Mouse (Mus musculus): ENCODE results near the gene Henmt1.

Henmt1 gene

DNA sequence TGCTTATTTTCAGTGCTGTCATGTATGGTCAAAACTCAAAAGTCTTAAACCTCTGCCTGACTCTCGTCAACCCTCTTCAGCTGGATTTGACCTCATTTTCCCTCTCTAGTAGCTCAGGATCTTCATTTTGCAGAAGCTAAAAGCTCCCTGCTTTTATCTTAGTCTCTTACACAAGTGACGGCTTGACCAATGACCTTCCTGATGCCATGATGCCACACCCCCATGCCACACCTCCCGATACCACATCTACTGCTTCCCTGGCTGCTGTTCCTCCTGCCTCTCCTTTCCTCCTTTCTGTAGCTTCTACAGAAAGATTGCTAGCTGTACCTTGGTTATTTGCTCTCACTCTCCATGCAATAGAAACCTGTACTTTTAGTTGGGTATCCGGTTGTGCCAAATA, 58.1 kb downstream of the Henmt1 start:
- no peak for DNase-seq (ENCODE audit: low read depth)

GRCm38 (mm10) chr3:108999173-108999572, 59.5 kb downstream of the Henmt1 start:
- DNase-seq (ENCODE audit: low read depth): no peak

GRCm38 (mm10) chr3:109005777-109006176, 66.1 kb downstream of the Henmt1 start:
- DNase-seq (ENCODE audit: low read depth): peak; percentile 8

GRCm38 (mm10) chr3:109008180-109008579, 68.5 kb downstream of the Henmt1 start:
- no peak for DNase-seq (ENCODE audit: low read depth)

Measured in NIH3T3 (cell line).